Mouse (Mus musculus): ENCODE results near the gene Hfe2. TPM values are rescaled to one million over a fixed set of nuclear protein-coding genes. Genes with fewer than 3 reads are reported as not detected.
"Not testable (repeated sequence)": the region's sequence is repeated elsewhere in the genome, so short reads cannot be mapped to it uniquely, and the experiment has no call there.

The Hfe2 gene
- polyA plus RNA-seq, 1 experiment from 2014 or later, result 0.11 TPM

- not testable (repeated sequence) for H3K4me3 ChIP-seq (ENCODE audit: low read depth, low read length); H3K36me3 ChIP-seq (ENCODE audit: control insufficient read depth, insufficient read depth, low read length); H3K27ac ChIP-seq (ENCODE audit: low read depth); H3K9ac ChIP-seq (ENCODE audit: low read length); H3K9me3 ChIP-seq (ENCODE audit: control insufficient read depth, low read length); DNase-seq (ENCODE audit: low spot score); H3K4me1 ChIP-seq (replicated peaks; ENCODE audit: control insufficient read depth, insufficient read depth, low read length); H3K4me2 ChIP-seq (ENCODE audit: low read length); H3K27me3 ChIP-seq (replicated peaks; ENCODE audit: control insufficient read depth, insufficient read depth, low read length); ATAC-seq (replicated peaks; ENCODE audit: low FRiP score, low TSS enrichment, low read depth)
- WGBS, result 94% methylated on average over 5 of the region's 11 CpGs
Measured at GRCm38 (mm10) chr3:96494456-96494855, 30.5 kb upstream of the Hfe2 start.

- DNase-seq (ENCODE audit: low spot score), result no peak
- Histone ChIP-seq H3K27me3 (replicated peaks; ENCODE audit: control insufficient read depth, insufficient read depth, low read length) (no peaks in the 10 kb centered on the region), H3K4me1 (replicated peaks; ENCODE audit: control insufficient read depth, insufficient read depth, low read length) (peaks cover 4% of the 10 kb centered on the region; the same call in 1 of the 2 replicates), H3K36me3 (ENCODE audit: control insufficient read depth, insufficient read depth, low read length) (no peaks in the 10 kb centered on the region), H3K9me3 (ENCODE audit: control insufficient read depth, low read length) (no peaks in the 10 kb centered on the region), H3K27ac (ENCODE audit: low read depth) (no peak overlapping the region), H3K4me2 (ENCODE audit: low read length) (no peak overlapping the region), H3K9ac (ENCODE audit: low read length) (no peak overlapping the region), H3K4me3 (ENCODE audit: low read depth, low read length) (no peak overlapping the region)
- no peak for ATAC-seq (replicated peaks; ENCODE audit: low FRiP score, low TSS enrichment, low read depth)
- WGBS, result 94% methylated on average over 3 of the region's 3 CpGs
Measured at GRCm38 (mm10) chr3:96494912-96495311, 30.1 kb upstream of the Hfe2 start.

DNA sequence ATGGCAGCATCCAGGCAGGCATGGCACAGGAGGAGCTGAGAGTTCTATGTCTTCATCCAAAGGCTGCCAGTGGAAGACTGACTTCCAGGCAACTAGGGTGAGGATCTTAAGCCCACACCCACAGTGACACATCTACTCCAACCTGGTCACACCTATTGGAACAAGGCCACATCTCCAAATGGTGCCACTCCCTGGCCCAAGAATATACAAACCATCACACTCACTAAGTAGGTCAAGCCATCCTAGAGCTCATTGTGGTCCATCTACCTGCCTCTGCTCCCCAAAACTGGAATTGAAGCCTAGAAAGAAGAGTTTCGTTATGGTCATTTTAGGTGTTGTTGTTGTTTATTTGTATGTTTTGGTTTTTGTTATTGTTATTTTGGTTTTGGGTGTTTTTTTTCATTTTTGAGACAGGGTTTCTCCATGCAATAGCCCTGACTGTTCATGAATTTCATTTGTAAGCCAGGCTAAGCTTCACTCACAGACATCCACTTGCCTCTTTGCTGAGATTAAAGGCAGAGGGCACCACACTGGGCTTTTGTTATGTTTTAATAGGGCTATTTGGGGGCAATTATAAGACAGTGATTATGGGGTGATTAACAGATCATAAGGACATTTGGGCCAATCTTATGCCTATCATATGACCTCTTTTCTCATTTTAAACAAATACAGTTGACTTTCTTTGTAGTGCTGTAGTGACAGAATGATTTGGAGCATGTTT, 29.3 kb upstream of the Hfe2 start:
- Histone ChIP-seq H3K4me1 (replicated peaks; ENCODE audit: control insufficient read depth, insufficient read depth, low read length) (peaks cover 4% of the 10 kb centered on the region; the same call in 1 of the 2 replicates), H3K4me2 (ENCODE audit: low read length) (no peak overlapping the region), H3K36me3 (ENCODE audit: control insufficient read depth, insufficient read depth, low read length) (no peaks in the 10 kb centered on the region), H3K27ac (ENCODE audit: low read depth) (no peak overlapping the region), H3K9me3 (ENCODE audit: control insufficient read depth, low read length) (no peaks in the 10 kb centered on the region), H3K27me3 (replicated peaks; ENCODE audit: control insufficient read depth, insufficient read depth, low read length) (no peaks in the 10 kb centered on the region), H3K9ac (ENCODE audit: low read length) (no peak overlapping the region), H3K4me3 (ENCODE audit: low read depth, low read length) (no peak overlapping the region)
- WGBS, result 100% methylated on average over 1 of the region's 1 CpGs
- ATAC-seq (replicated peaks; ENCODE audit: low FRiP score, low TSS enrichment, low read depth), result no peak
- DNase-seq (ENCODE audit: low spot score), result no peak

DNA sequence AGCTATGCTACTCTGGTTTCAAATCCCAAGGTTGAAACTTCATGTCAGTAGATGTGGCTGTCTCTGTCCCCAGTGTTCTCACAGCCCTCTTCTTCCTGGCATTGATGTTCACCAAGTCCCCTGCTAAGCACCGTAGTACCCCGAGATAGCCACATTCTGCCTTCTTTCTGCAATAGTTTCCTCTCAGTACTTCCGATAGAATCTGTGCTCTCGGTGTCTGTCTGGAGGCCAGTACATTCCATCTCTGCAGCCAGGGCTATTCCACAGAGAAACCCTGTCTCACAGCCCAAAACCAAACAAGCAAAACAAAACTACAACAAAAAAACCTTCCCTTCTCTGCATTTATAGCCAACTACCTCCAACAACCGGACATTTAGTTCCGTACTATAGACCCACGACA, 28.8 kb upstream of the Hfe2 start:
- Histone ChIP-seq H3K4me2 (ENCODE audit: low read length) (peak overlapping the region; percentile 77), H3K27me3 (replicated peaks; ENCODE audit: control insufficient read depth, insufficient read depth, low read length) (no peaks in the 10 kb centered on the region), H3K4me1 (replicated peaks; ENCODE audit: control insufficient read depth, insufficient read depth, low read length) (peaks cover 4% of the 10 kb centered on the region; the same call in 1 of the 2 replicates), H3K36me3 (ENCODE audit: control insufficient read depth, insufficient read depth, low read length) (no peaks in the 10 kb centered on the region), H3K9ac (ENCODE audit: low read length) (no peak overlapping the region), H3K27ac (ENCODE audit: low read depth) (no peak overlapping the region), H3K4me3 (ENCODE audit: low read depth, low read length) (no peak overlapping the region), H3K9me3 (ENCODE audit: control insufficient read depth, low read length) (no peaks in the 10 kb centered on the region)
- ATAC-seq (replicated peaks; ENCODE audit: low FRiP score, low TSS enrichment, low read depth), result no peak
- WGBS, result 60% methylated on average over 7 of the region's 7 CpGs
- DNase-seq (ENCODE audit: low spot score), result no peak

- H3K4me2 ChIP-seq (ENCODE audit: low read length), result peak overlapping the region; percentile 77
- not testable (repeated sequence) for H3K9me3 ChIP-seq (ENCODE audit: control insufficient read depth, low read length); H3K27ac ChIP-seq (ENCODE audit: low read depth); ATAC-seq (replicated peaks; ENCODE audit: low FRiP score, low TSS enrichment, low read depth); H3K36me3 ChIP-seq (ENCODE audit: control insufficient read depth, insufficient read depth, low read length); H3K4me1 ChIP-seq (replicated peaks; ENCODE audit: control insufficient read depth, insufficient read depth, low read length); H3K27me3 ChIP-seq (replicated peaks; ENCODE audit: control insufficient read depth, insufficient read depth, low read length)
- WGBS, result 19% methylated on average over 14 of the region's 14 CpGs
- DNase-seq (ENCODE audit: low spot score), result peak; percentile 64
- H3K4me3 ChIP-seq (ENCODE audit: low read depth, low read length), result peak overlapping the region; percentile 48
- H3K9ac ChIP-seq (ENCODE audit: low read length), result peak overlapping the region; percentile 33; the same call in 1 of the 2 replicates
Measured at GRCm38 (mm10) chr3:96496620-96497275, 28.2 kb upstream of the Hfe2 start.

GRCm38 (mm10) chr3:96497451-96498028, 27.4 kb upstream of the Hfe2 start:
- 0 out of 2 replicates have a peak overlapping the region, but pooled peaks have one; percentile 22 for H3K27ac ChIP-seq (ENCODE audit: low read depth)
- peak overlapping the region; percentile 33 for H3K9ac ChIP-seq (ENCODE audit: low read length)
- peak overlapping the region; percentile 48 for H3K4me3 ChIP-seq (ENCODE audit: low read depth, low read length)
- H3K4me2 ChIP-seq (ENCODE audit: low read length), result peak overlapping the region; percentile 77
- WGBS, result 1% methylated on average over 19 of the region's 19 CpGs
- H3K27me3 ChIP-seq (replicated peaks; ENCODE audit: control insufficient read depth, insufficient read depth, low read length), result no peaks in the 10 kb centered on the region
- peaks cover 4% of the 10 kb centered on the region; the same call in 1 of the 2 replicates for H3K4me1 ChIP-seq (replicated peaks; ENCODE audit: control insufficient read depth, insufficient read depth, low read length)
- H3K9me3 ChIP-seq (ENCODE audit: control insufficient read depth, low read length), result no peaks in the 10 kb centered on the region
- DNase-seq (ENCODE audit: low spot score) (peak; percentile 92), ATAC-seq (replicated peaks; ENCODE audit: low FRiP score, low TSS enrichment, low read depth) (peak; percentile 26)
- no peaks in the 10 kb centered on the region for H3K36me3 ChIP-seq (ENCODE audit: control insufficient read depth, insufficient read depth, low read length)

DNA sequence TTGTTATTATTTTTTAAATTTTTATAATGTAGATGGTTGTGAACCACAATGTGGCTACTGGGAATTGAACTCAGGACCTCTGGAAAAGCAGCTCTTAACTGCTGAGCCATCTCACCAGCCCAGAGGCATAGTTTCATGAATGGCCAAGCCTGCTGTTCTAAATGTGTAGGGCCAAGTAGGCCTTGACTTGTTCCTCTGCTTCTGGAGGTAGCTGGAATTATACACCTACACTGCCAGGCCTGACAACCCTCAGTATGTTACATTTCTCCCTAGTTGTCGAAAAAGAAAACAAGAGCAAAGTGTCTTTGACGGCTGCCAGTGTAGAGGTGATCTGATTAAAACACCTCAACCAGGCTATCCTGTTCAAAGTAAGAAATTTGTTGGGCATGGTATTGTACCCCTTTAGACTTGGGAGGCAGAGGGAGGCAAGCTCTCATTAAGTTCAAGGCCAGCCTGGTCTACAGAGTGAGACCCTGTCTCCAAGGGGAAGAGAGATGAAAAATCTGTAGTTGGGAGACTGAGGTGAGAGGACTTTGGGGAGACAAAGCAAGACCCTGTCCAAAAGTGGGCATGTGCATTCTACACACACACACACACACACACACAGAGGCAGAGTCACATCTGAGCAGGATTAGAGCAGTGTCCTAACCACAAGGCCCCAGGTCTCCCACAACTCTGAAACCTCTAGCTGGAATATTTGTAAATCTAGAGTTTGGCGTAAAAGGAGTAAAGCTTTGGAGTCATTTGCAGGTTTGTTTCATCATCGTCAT, 26.3 kb upstream of the Hfe2 start:
- peaks cover 4% of the 10 kb centered on the region for H3K4me1 ChIP-seq (replicated peaks; ENCODE audit: control insufficient read depth, insufficient read depth, low read length)
- H3K4me2 ChIP-seq (ENCODE audit: low read length), result peak overlapping the region; percentile 54; the same call in 1 of the 2 replicates
- H3K9ac ChIP-seq (ENCODE audit: low read length), result no peak overlapping the region
- no peaks in the 10 kb centered on the region for H3K9me3 ChIP-seq (ENCODE audit: control insufficient read depth, low read length)
- DNase-seq (ENCODE audit: low spot score) (no peak), ATAC-seq (replicated peaks; ENCODE audit: low FRiP score, low TSS enrichment, low read depth) (no peak)
- WGBS, result 75% methylated on average over 4 of the region's 4 CpGs
- H3K27ac ChIP-seq (ENCODE audit: low read depth), result no peak overlapping the region
- no peaks in the 10 kb centered on the region for H3K36me3 ChIP-seq (ENCODE audit: control insufficient read depth, insufficient read depth, low read length)
- peak overlapping the region; percentile 89; the same call in 1 of the 2 replicates for H3K4me3 ChIP-seq (ENCODE audit: low read depth, low read length)
- H3K27me3 ChIP-seq (replicated peaks; ENCODE audit: control insufficient read depth, insufficient read depth, low read length), result no peaks in the 10 kb centered on the region
